Mouse (Mus musculus) limb, embryonic 14.5 days (tissue): ENCODE data around the gene Ttc27. TPM values are rescaled to one million over a fixed set of nuclear protein-coding genes. Genes with fewer than 3 reads are reported as not detected.
A peak's percentile ranks its signal among the peaks of the same experiment; 100 is the strongest.

ENCODE experiments used
- ATAC-seq: fragments of 200-750 bp; cut with Nextera tagmentation; 2 replicates; pipeline ENCODE4 v1.8.0; 2017; ENCODE audit warnings: low read depth, moderate number of reproducible peaks, moderate TSS enrichment; ENCODE audit not compliant: low FRiP score
- DNase-seq: peaks from one replicate; pipeline ENCODE4 v3.0.0-alpha.2; 2015; ENCODE audit warnings: low spot score
- H3K27ac ChIP-seq: fragments of 300-500 bp; sonication (generic); replicated peaks from 2 replicates; pipeline ENCODE4 v1.5.1; 2014; ENCODE audit warnings: low read depth, mild to moderate bottlenecking, low read length, moderate library complexity, mixed read lengths
- H3K27me3 ChIP-seq: fragments of 300-500 bp; sonication (generic); 2 replicates; pipeline ENCODE4 v1.6.1; 2014; ENCODE audit warnings: low read length, mixed read lengths; ENCODE audit not compliant: control insufficient read depth, insufficient read depth
- H3K36me3 ChIP-seq: fragments of 300-500 bp; sonication (generic); 2 replicates; pipeline ENCODE4 v1.6.1; 2014; ENCODE audit warnings: mild to moderate bottlenecking, low read length, moderate library complexity, mixed read lengths; ENCODE audit not compliant: control insufficient read depth, insufficient read depth
- H3K4me1 ChIP-seq: fragments of 300-500 bp; sonication (generic); 2 replicates; pipeline ENCODE4 v1.6.1; 2014; ENCODE audit warnings: antibody characterized with exemption, low read length, mixed read lengths; ENCODE audit not compliant: control insufficient read depth, insufficient read depth
- H3K4me2 ChIP-seq: fragments of 300-500 bp; sonication (generic); replicated peaks from 2 replicates; pipeline ENCODE4 v1.6.1; 2014; ENCODE audit warnings: low read depth, mild to moderate bottlenecking, low read length, moderate library complexity; ENCODE audit not compliant: severe bottlenecking
- H3K4me3 ChIP-seq: fragments of 300-500 bp; sonication (generic); replicated peaks from 2 replicates; pipeline ENCODE4 v1.5.1; 2014; ENCODE audit warnings: low read length
- H3K9ac ChIP-seq: fragments of 300-500 bp; sonication (generic); 2 replicates; pipeline ENCODE4 v1.6.1; 2014; ENCODE audit warnings: mild to moderate bottlenecking, low read depth, low read length, moderate library complexity; ENCODE audit not compliant: severe bottlenecking
- H3K9me3 ChIP-seq: fragments of 300-500 bp; sonication (generic); 2 replicates; pipeline ENCODE4 v1.6.1; 2016; ENCODE audit warnings: low read length; ENCODE audit not compliant: control insufficient read depth
- POLR2A ChIP-seq: fragments of 200-500 bp; IDR thresholded peaks from 2 replicates; pipeline ENCODE4 v1.8.0; 2012; ENCODE audit warnings: inconsistent platforms, mild to moderate bottlenecking, moderate library complexity, borderline replicate concordance; ENCODE audit not compliant: insufficient read depth, insufficient read length; ENCODE audit errors: extremely low read depth
- WGBS: fragments of 180-500 bp; shearing (Covaris S2); extraction: QIAGEN DNeasy Blood & Tissue Kit; methylation state at CpG from one replicate; pipeline ENCODE4 v1.1.7; 2014; 5-methylcytosine and 5-hydroxymethylcytosine counted together
- polyA plus RNA-seq, 2 experiments: library from polyadenylated mRNA; depleted of rRNA in 1 of 2; stranded (reverse) in 1 of 2; unstranded in 1 of 2; fragments of >200 nt; fragmentation: Nextera tagmentation in 1 of 2; extraction: Ambion mirVana in 1 of 2; gene quantifications; 2 replicates each; pipeline versions ENCODE4 v1.2.1 to v1.2.3; 2012 to 2014

Ttc27 gene
- polyA plus RNA-seq, 2 experiments, result 17.5 to 24.4 TPM

DNA sequence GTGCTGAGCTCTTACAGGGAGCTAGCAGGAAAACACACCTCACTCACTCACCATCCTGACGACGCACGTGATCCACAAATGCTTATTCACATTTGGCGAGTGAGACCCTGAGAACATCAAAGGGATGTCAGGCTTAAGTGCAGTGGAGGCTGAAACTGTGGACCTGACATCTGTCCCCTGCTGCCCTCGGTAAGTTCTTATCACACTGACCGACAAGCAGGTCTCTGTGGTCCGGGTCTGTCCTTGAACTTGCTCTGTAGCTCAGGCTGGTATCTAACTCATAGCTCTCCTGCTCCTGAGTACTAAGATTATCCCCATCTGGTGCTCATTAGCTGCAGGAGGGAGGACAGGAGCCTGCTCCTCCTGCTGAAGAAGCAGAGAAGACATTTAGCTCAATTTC, 162.2 kb downstream of the Ttc27 start:
- no peak for TF ChIP-seq POLR2A
- Histone ChIP-seq H3K36me3 (no peaks in the 10 kb centered on the region), H3K4me1 (peaks cover 8% of the 10 kb centered on the region; the same call in 1 of the 2 replicates), H3K27me3 (no peaks in the 10 kb centered on the region), H3K4me2 (no peak overlapping the region), H3K9ac (no peak overlapping the region), H3K27ac (no peak overlapping the region), H3K4me3 (no peak overlapping the region), H3K9me3 (no peaks in the 10 kb centered on the region)
- no peak for DNase-seq
- ATAC-seq, result no peak
- 37% methylated on average over 7 of the region's 7 CpGs for WGBS

DNA sequence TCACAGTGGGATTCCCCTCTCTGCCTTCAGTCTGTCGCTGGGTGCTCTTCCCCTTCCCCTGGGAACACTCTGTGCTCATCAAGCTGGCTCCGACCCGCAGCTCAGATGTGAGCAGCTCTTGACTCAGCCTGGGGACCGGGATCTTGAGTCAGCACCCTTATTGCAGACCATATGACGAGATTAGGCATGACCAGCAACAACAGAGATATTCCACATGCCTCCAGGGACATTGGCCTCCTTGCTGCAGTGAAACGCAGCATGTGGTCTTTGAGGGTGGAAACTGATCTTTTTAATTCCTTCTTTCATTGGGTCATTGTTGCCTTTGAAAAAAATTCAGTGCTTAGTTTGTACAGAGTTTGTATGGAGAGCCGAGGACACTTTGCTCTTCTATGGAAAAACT, 169.5 kb downstream of the Ttc27 start:
- Histone ChIP-seq H3K36me3 (no peaks in the 10 kb centered on the region), H3K27ac (no peak overlapping the region), H3K4me2 (no peak overlapping the region), H3K9ac (no peak overlapping the region), H3K4me3 (no peak overlapping the region), H3K4me1 (peaks cover 22% of the 10 kb centered on the region), H3K9me3 (no peaks in the 10 kb centered on the region), H3K27me3 (no peaks in the 10 kb centered on the region)
- no peak for ATAC-seq
- TF ChIP-seq POLR2A, result no peak
- no peak for DNase-seq
- 57% methylated on average over 7 of the region's 7 CpGs for WGBS

DNA sequence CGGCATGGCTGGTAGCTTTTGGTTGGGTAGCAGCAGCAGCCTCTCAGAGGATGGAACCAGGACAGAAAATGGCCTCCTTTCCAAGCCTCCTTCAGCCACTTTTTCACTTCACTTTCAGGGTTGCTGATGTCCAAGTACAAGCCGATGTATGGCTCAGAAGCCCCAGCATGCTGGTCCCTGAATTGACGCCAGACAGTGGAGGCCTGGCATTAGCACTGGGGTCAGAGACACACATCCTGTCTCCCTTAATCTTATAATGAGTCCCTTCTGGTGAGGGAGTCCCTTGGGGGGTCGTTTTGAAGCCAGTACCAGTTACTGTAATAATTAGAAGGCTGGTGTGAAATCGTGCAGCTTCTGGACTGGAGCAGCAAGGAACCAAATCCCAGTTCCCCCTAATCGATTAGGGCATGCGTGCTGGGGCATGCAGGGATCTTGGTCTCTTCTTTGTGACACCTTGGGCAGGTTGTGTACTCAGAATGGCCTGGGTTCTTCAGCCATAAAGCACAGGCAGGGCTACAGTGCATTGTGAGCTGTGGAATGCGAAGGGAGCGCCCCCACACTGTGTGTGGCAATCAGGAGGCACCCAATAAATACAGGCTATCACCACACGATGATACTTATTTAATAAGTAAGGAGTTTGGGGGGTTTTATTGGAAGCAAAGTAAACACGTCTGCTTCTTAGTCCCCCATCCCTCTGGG, 171.5 kb downstream of the Ttc27 start:
- Histone ChIP-seq H3K36me3 (no peaks in the 10 kb centered on the region), H3K9me3 (no peaks in the 10 kb centered on the region), H3K4me1 (peaks cover 18% of the 10 kb centered on the region), H3K9ac (no peak overlapping the region), H3K4me2 (no peak overlapping the region; the same call in 1 of the 2 replicates), H3K4me3 (no peak overlapping the region), H3K27me3 (no peaks in the 10 kb centered on the region), H3K27ac (peak overlapping the region; percentile 52)
- ATAC-seq (peak; percentile 72; the same call in 1 of the 2 replicates), DNase-seq (no peak)
- 24% methylated on average over 11 of the region's 11 CpGs for WGBS
- TF ChIP-seq POLR2A, result no peak

DNA sequence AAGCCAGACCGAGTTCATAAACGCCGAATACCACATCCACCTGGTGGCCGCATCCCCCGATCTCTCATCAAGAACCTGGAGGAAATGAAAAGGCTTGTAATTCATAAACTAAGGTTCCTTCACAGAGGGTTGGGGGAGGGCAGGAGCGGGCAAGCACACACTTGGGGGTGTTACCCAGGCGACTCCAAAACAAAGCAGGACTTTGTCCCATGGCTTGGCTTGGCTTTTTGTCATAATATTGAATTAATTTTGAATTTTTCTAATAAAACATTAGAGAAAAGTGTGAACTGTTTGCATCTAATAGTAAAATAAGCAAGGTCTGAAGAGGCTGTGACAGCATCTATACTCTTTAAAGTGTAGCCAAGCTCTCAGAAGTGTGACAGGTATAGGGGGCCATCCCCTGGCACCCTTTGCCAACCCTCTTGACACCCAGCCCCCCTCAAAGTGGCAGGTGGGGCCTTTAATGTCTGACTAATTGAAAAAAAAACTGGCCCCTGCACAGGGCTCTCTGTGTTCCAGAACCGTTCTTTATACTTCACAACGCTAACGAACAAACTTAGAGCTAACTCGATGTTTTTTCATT, 172.1 kb downstream of the Ttc27 start:
- no peak overlapping the region for H3K9ac ChIP-seq
- no peak for TF ChIP-seq POLR2A
- peaks cover 18% of the 10 kb centered on the region for H3K4me1 ChIP-seq
- H3K27me3 ChIP-seq, result no peaks in the 10 kb centered on the region
- WGBS, result 28% methylated on average over 11 of the region's 11 CpGs
- DNase-seq, result peak; percentile 17
- H3K9me3 ChIP-seq, result no peaks in the 10 kb centered on the region
- peak overlapping the region; percentile 52; the same call in 1 of the 2 replicates for H3K27ac ChIP-seq
- no peaks in the 10 kb centered on the region for H3K36me3 ChIP-seq
- H3K4me2 ChIP-seq, result no peak overlapping the region
- peak; percentile 62; the same call in 1 of the 2 replicates for ATAC-seq
- H3K4me3 ChIP-seq, result no peak overlapping the region

DNA sequence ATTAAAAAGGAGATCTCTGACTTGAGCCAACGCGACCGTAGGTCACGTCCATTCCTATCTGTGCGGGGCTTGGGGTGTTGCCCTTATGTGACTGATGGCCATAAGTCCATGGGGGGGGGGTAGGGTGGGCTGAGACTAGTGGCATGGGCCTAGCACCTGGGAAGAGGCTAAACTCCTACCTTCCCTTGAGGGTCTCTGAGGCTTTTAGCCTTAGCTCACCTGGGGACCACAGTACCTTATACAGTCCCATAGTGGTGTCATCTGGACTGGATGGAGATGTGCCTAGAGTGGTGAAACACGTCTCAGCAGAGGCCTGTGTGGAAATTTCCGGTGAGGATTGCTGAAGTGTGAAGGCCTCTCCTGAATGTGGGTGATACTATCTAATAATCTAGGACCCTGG, 184.9 kb downstream of the Ttc27 start:
- Histone ChIP-seq H3K4me3 (no peak overlapping the region), H3K9ac (no peak overlapping the region), H3K9me3 (no peaks in the 10 kb centered on the region), H3K27me3 (no peaks in the 10 kb centered on the region), H3K4me2 (no peak overlapping the region), H3K27ac (no peak overlapping the region), H3K36me3 (no peaks in the 10 kb centered on the region), H3K4me1 (peaks cover 11% of the 10 kb centered on the region)
- ATAC-seq, result no peak
- TF ChIP-seq POLR2A, result no peak
- DNase-seq, result no peak
- 95% methylated on average over 6 of the region's 7 CpGs for WGBS
